Mouse (Mus musculus) skeletal muscle tissue, adult 2 months (tissue): Measurements from ENCODE around the gene Arpp21.

Experiments
- DNase-seq: peaks from one replicate; pipeline ENCODE4 v3.0.0-alpha.2; 2012; ENCODE audit warnings: low read depth, low spot score

The Arpp21 gene

DNA sequence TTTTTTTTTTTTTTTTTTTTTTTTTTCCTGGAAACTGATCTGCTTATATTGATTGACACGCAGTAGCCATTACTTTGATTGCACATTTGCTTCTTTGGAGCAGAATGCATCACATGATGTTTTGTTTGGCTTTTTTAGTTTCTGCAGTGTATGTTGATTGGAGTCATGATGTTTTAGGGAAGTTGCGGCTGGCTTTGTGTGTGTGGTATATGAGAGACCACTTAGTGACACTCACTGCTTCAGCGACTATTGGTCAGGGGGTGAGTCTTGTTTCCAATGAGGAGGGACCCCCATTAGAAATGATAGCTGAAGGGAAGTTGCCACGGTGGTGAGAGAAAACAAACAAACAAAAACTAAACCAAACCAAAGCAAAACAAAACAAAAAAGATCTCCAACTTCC is 55.7 kb downstream of the Arpp21 start:
- no peak for DNase-seq

DNA sequence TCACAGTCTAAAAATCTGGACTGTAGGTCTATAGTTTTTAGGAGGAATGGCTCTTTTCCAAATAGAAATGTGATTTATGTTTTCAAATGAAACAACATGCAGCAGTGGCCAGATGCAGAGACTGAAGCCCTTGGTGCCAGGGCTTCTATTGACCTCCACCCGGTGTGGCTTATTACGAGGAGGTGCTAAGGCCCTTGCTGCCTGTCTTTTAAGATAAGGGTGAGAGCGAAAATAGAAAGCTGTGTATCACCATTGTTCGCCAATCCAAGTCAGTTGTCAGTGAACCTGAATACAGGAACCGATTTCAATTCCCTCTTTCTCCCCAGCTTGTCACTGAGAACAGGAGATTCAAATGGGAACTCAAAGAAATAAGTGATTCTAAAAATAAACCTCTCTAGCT is 57.3 kb downstream of the Arpp21 start:
- no peak for DNase-seq

DNA sequence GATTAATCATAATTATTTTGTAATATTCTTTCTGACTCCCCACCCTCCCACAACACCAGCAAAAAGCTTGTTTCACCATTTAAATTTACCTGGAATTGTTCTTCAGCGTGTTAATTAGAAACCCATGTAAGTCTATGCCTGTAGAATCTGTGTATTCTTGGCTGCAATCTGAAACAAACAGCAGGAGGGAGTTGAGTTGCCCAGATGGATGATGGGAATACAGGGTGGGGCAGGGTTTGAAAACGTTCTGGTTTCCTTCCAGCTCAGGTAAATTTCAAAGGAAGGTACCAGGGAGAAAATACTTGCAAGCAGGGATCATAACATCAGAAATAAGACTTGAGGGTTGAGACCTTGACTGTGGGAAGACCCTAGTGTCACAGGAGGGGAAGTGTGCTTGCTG is 58.2 kb downstream of the Arpp21 start:
- DNase-seq: no peak

DNA sequence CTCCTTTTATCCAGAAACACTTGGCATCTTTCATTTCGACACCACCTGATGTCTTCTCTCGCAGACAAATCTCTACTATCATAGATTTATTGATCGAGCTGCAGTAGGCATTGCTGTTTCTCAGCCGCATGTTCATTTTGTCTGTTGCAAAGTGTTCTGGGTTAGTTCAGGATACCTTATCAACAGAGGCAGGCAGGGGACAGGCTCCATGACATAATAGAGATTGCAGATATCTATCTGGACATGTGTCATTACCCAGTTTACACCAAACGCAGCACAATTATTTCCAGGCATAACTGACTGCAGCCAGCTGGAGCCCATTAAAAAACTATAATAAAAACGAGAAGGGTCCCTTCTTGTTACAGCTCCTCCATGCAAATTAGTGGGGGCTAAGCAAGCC is 59.4 kb downstream of the Arpp21 start:
- no peak for DNase-seq

DNA sequence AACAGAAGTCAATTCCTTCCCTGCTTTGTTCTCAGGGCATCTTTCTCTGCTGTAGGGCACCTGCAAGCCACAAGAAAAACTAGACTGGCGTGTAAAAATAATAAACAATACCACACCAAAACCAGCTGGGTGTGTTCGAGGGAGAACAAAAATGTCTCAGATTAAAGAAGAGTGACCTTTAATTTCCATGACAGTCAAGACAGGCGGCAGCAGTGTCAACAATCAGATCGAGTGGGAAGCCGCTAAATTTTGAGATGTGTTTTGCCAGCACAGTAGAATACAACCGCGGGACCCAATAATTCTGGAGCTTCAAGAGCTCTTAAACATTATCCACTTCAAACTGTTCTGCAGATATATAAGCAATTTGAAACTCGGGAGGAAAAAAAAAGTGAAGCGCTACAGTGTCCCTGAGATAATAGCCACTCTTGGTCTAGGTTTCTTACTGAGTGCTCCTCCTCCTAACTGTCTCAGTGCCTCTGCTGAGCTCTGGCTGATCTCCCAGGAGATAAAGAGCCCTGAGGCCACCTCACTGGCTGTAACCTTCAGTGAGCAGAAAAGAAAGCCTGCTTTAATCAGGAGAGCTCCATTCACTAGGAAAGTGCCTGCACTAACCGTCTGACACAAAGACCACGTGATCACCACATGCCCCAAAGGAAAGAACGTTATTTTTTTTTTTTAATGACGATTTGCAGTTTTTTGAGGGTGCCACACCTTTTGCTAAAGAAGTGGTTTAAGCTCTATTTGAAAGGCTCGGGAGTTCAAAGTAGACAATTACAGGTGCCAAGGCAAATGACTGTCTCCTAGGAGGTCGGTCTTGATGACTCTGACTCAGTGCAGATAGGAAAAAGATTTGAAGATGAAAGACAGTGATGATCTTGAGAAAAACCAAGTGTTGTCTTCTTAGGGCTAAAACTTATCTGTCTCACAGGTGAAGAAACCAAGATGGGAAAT is 61.1 kb downstream of the Arpp21 start:
- DNase-seq: no peak

DNA sequence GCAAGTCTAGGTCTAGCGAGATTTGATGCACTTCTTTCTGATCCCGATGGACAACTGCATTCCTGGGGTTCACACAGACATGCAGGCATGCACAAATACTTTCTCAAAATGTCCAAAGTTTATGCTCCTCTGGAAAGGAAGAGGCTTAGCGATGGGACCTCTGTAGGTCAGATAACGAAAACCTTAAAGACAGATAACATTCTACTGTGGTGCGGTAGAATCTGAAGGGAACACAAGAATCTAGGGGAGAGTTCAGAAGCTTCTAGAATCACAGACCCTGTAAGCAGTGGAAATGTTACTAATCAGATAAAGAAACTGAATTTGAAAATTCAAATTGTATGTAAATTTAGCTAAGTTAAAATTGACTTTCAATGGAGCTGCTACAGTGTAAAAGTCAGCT is 62.0 kb downstream of the Arpp21 start:
- no peak for DNase-seq

DNA sequence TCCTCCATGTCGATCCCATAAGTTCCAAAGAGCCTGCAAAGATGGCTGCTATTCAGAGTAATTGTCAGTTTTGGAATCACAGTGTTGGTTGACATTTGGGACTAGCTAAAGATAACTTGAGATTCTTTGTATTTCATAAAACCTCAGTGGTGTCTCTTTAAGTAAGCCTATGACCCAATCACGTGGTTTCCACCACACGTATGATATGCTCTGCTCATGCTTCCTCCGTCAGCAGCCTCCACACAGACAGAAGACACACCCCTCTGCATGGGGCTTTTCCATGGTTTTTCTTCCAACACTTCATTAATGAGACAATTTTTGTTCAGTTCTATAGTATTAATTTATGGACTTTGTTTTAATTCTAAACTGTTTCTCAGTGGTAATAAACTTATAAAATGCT is 71.1 kb downstream of the Arpp21 start:
- no peak for DNase-seq

DNA sequence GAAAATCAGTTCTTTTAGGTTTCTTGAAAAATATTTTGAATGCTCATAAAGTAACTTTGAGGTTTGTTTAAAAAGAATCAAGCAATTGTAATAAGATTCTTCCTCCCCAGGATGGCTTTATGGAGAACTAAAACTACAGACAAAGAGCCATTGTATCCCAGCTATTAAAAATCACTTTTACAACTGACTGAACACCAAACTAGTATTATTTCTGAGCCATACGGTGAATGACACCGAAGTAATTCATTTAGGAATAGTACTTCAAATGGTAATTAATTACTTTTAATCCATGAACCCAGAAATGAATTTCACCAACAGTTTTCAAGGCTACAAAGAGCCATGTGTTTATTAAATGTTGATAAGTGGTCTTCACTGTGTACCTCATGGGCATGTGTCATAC is 74.8 kb downstream of the Arpp21 start:
- DNase-seq: no peak

DNA sequence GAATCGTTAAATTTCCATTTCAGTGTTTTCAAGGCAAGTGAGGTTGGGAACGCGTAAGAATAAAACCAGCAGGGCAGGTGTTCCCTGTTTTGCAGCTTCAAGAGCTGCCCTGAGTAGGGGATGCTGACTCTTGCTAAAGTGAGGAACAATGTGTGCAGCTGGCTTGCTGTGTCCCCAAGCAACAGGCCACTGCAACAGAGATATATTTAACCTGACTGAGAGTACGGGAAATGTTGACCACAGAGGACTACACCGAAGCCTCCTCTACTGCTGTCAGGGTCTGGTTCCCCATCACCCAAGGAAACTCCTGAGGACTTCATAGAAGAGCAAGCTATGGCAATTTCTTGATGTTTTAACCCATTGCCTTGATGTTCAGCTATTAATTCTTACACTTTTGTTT is 81.8 kb downstream of the Arpp21 start:
- DNase-seq: no peak

DNA sequence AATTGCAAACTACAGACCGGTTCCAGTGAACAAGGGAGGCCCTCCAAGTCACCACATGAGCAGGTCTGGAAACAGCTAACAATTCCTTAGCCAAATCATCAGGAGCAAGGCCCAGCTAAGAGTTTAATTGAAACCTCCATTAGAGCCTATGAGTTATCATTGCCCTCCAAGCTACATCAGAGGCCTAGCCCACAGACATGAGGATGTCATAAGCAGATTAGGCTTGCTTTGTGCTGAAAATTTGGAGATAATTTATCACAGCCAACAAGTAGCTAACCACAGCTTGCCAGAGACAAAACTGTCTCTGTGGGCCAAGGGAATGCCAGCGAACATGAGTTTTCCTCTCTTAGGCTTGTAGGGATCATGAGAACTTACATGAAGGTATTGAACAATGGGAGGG is 83.0 kb downstream of the Arpp21 start:
- DNase-seq: no peak

DNA sequence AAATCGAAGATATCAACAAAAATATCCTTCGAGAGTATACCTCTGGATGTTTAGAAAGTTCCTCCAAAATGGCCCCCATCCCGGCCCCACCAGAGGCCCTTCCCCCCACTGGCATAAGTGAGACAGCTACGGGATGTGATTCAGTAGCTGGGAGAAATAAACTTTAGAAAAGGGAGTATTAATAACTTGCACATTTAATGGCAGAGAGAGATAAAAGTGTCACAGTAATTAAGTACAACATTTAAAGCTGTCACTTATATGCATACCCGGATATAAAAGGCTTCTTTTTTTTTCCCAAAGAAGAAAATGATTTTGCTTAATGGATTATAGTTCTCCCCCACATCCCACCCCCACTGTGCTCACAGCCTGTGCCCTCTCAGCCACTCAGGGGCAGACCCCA is 84.6 kb downstream of the Arpp21 start:
- DNase-seq: no peak

DNA sequence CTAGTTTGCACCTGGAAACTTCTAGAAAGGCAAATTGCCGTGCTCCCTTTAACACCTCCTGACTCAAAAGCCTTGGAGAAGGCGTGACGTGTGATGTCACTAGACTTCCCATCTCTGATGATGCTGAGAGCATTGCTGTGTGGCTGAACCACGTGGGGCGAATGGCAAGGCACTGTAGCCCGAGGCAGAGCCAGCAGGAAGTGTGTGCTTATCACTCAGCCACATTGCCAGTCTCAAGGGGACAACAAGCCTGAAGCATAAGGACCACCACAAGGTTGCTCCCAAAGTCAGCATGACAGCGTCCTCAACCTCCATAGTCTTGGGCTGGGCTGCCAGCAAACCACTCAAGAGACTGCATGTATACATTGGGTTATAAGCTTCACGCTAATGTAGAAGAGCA is 95.1 kb downstream of the Arpp21 start:
- DNase-seq: no peak

DNA sequence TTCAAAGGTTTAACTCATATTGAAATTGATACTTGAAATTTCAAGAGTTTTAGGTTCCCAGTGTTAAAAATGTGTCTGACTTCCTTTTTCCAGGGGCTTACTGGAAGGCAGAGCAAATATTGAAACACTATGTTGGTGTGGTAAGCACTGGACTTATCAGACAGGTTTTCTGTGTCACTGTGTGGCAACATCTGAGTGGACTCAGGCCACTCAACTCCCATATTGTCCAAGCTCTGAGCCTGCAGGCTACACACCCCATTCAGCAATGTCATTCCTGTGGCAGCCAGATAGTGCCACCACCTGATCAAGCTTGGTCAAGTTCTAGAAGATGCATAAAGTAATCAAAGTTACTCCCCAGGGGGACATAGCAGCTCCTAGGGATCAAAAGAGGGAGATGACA is 97.9 kb downstream of the Arpp21 start:
- no peak for DNase-seq

DNA sequence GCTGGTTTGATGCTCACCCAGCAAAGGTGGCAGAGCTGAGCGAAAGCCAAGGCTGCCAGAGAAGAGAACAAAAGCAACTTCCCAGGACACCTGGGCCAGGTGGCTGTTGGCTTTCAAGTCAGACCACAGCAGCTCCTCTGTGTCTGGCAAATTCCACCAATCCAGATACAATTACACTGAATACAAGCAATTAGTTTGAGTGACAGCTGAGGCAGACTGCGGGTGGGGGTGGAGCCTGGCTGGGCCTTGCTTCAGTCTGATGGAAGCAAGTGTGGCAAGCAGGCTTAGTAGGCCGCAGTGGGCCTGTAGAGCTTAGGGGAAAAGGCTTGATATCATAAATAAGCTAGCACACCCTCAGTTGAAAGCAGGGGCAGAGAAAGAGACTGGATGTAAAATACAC is 104.9 kb downstream of the Arpp21 start:
- no peak for DNase-seq

DNA sequence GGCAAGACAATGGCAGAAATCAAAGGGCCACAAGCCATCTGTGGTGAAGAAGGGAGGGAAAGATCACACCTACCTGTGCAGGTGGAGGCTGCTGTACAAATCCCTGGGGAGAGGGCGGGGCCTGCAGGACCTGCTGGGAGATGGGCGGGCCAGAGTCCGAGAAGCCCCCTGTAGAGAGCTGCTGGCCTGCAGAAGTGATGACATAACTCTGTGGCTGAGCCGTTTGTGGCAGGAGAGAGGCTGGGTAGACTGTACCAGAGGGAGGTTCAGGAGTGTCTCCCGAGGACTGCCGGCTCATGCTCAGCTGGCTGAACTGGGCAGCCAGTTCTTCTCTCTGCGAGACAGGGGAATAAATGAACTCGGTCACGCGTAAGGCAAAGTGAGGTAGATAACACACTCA is 111.1 kb downstream of the Arpp21 start:
- no peak for DNase-seq

DNA sequence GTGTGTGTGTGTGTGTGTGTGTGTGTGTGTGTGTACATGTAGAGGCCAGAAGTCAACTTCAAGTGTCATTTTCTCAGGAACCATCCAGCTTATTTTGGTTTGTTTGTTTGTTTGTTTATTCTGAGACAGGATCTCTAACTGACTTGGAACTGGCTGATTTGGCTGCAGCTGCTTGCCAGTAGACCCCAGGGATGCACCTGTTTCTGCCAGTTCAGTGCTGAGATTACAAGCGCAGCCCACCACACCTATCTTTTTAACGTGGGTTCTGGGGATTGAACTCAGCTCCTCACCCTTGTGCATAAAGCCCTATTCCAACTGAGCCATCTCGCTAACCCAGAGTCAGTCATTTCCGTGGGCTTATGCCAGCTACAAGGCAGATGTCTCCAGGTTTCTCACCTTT is 111.6 kb downstream of the Arpp21 start:
- no peak for DNase-seq

DNA sequence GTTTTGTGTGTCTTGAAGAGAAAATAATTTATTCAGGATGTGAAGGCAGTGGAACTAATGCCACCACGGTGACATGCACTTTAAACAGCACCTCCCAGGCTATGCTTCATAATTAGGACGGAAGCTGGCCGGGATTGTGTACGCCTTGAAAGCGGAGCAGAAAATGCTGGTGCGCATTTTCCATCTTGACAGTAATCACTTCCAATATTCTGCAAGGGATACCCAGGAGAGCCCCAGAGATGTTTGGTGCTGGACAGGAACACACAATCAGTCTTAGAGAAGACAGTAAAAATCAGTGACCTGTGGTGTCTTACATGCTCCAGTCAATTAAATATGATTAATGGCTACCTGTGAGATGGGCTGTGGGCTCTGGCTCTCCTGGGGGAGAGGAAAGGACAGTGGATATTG is 112.3 kb downstream of the Arpp21 start:
- DNase-seq: no peak

DNA sequence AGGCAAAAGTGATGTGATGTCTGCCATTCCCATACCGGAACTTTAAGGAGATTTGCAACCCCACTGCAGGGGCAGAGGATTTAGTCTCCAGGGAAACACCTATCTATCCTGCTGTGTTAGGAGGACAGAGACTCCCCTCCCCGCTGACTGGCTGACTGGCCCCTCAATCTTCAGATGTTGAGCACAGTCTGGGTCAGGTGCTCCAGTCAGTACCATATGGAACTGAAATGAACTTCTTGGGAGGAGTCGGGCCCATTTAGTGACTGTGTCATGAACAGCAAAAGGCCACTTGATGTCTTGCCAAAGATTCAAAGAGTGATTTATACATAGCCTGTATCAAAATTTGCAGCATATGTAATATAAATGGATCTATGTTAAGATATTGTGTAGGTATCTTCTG is 116.2 kb downstream of the Arpp21 start:
- DNase-seq: no peak

DNA sequence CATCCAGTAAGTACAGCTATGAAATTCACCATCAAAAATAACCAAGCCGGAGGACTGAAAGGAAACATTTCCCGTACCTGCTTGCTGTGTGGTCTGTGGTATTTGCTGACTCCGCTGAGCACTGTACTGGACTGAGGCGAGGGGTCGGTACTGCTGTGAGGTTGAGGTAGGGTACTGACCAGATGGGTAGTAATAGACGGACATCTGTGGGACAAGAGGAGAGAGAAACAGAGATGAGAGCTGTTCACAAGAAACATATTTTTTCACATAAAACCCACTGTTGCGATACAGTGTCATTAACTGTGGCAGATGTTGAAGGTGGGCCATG is 116.7 kb downstream of the Arpp21 start:
- DNase-seq: no peak

DNA sequence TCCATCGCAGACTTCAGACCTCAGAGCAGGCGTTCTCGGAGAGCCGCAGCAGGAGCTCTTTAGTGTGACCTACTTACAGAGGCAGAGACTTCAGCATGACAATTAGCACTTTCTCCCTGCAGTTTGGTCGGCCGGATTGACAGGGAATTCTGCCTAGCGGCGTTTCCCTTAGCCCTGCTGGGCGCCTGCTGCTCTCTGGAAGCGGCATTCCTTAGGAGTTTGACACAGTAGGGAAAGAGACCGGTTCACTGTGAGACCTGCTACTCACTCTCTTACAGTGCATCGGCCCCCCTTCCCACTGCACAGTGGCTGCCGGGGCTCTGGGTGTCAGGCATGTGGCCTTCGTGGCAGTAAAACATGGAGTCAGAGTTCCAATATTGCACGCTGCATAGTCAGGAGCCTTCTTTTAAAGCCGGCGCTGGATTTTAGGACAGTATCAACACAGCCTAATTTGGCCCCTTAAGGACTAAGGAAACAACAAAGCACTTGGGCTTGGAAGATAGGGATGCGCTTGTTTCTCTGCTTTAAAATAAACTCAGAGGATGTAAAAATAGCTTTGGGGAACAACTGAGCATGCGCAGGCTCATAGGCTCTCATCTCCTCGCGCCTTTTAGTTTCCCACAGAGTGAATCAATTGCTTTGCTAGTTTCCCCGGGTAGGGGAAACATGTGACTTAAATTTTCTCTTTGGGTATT is 117.2 kb downstream of the Arpp21 start:
- no peak for DNase-seq

DNA sequence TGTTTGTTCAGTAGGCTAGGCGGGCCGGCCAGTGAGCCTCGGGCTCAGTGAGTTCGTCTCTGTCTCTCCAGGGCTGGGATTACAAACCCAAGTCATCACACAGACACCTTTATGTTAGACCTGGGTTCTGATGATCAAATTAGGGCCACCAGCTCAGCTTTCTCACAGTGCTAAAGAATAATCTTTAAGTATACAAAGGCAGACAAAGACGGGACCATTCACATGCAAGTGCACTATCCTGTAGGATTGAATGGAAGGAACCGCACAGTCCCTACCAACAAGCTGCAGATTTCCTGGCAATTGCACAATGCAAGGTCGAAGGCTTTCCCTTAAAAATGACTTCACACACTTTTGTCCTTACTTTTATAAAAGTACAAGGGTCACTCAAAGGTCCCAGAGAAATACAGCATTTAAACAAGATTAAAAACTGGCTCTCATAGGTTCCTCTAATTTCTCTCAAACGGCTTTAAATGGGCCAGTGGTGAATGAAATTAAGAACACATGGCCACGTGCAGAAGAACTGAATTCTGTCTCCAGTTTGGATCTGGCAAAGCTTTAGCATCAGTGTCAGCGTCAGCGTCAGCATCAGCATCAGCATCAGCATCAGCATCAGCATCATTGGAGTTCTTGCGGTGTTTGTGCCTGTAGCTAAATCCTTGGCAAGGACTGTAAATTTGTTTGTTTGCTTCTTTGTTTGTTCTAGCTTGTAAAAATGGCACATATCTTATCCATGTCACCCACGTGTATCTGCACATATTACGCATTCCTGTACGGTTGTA is 117.9 kb downstream of the Arpp21 start:
- DNase-seq: no peak

DNA sequence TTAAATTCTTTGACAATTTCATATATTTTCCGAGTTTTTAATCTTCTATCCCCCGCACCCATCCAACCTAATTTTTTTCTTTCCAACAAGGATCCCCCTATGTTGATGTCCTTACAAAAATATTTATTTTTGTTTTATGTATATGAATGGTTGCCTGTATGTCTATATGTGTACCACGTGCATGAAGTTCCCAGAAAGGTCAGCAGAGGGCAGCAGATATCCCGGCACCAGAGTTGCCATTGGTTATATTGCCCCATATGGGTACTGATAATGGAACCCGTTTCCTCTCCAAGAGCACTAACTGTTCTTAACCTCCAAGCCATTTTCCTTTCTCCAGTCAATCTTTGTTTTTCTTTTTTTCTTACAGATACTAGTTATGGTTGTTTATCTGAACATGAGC is 124.1 kb downstream of the Arpp21 start:
- DNase-seq: no peak

DNA sequence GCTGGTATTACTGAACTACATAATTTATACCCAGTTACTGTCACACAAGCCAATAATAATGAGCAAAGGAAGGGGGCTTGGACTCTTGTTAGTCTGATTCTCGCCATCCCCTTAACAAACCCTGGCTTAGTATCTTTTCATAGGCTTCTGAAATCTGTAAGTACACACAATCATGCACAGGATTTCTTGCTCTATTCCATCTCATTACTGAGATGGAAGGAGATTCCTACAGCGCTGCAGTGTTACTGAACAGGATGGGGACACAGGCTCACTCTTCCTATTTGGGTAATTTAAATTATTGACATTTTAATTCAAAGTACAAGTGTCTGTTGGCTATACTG is 132.9 kb downstream of the Arpp21 start:
- DNase-seq: no peak
